Mouse (Mus musculus): Measurements from ENCODE around the gene Lcn2.

Lcn2 gene

DNA sequence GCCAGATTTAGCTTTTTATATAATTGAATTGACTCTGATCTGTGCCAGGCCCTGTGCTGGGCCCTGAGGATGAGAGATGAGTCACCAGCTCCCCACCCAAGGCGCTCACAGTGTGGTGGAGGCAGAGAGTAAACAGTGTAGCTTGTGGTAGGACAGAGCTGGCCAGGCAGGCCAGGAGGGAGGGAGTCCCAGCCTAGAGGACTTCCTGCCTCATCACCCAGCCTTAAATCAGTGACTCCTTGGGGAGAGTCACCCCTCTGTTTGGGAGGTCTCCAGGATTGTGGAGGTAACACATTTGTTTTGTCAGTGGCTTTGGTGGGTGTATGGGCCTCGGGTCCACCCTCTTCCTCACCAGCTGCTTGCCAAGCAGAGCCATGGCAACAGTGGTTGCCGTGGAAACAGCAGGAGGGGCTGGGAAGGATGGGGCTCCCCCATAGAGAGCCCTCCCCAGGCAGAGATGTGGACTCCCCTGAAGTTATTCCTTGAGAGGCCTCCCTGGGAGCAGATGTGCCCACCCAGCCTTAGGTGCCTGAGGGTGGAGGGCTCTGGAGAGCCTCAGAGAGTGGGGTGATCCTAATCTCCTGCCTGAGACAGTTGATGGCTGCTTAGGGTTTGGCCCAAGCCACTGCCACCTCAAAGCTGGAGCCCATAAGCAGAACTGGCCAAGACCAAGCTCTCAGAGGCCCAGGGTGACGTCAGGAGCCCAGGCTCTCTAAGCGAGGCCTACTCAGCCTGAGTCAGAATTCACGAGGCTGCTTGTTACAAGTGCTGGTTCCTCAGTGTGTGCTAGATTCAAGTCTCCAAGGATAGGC is 45.3 kb downstream of the Lcn2 start:
- DNase-seq = no peak

DNA sequence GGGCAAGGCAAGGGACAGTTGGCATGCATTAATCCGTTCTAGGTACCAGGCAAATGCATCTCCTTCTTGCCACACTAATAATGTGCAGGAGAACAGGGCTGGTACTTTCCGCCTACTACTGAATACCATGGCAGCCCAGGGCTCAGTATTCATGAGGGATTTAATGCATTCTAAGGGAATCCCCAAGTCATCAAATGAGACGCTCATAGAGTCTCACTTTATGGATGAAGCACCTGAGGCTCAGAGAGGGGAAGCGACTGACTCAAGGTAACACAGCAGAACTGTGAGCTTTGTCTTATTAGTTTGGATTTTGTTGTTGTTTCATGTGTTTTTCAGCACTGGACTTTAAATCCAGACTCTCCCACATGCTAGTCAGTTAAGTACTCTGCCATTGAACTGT is 46.0 kb downstream of the Lcn2 start:
- DNase-seq = no peak

DNA sequence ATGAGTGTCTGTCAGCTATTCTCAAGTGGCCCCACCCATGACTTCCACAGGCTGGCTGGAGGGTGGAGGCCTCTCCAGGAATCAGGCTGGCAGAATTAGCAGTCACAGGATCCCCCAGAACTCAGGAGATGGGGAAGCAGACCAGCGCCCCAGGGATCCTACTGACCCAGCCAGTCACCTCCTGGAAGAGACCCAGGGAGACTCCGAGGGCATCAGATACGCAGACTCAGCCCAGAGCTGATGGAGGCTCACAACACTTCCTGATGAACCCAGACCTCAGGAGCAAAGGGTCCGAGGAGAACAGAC is 46.5 kb downstream of the Lcn2 start:
- DNase-seq = no peak

DNA sequence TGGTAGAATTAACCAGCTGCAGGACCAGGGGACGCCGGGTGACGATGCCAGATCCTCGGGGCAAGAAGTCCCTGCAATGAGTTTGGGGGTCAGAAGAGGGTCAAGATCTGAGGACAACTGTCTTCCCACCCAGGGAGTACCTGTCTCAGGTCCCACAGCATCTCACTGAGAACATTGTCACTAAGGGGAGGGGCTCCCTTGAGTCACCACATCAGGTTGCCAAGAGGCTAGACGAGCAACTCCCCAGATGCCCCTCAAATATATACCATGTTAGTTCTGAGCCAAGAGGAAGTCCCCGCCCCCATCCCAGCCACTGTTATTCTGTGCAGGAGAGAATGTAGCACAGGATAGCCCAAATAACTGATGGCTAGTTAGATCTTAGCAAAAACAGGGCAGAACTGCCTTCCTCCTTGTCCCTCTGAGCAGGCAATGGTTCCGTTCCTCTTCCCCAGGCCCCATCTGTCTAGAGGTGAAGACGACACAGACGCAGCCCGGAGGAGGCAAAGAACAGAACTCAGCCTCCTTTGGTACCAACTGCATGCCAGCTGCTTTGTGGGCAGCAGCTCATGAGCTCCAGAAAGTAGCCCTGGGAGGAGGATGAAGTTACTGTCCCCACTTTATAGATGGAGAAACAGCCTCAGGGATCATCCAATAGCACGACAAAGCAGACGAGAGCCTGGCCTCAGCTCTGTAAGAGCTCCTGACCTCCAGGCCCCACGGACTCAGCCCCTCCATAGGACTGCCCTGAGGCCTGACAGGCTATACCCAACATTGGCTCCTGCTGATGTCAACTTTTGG is 47.0 kb downstream of the Lcn2 start:
- DNase-seq = no peak

DNA sequence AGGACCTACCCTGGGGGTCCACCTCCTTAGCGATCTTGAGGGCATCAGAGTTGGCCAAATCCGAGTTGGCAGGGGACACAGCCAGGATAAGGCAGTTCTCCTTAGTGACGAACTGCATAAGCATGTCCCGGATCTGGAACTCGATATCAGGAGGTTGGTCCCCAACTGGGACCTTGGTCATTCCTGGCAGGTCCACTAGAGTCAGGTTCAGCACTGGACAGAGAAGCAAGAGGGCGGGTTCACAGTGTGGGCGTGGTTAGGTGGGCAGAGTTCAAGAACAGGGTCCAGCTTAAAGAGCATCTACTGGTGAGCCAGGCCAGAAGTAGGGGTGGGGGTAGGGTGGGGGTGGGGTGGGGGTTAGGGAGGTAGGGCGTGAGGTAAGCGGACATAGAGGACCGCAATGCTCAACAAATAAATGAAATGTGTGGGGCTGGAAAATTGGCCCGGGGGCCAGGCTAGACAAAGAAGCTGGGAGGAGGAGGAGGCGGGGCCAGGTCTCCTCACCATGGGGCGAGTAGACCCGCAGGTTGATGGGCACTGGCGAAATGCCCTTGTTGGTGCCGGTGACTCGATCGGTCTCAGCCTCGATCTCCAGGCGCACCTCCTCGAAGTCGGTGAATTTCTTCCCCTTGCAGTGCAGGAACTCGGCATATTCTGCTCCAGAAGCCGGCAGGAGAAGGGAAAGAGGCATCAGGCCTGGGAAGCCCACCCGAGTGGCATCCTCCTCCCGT is 48.0 kb downstream of the Lcn2 start:
- no peak for DNase-seq

DNA sequence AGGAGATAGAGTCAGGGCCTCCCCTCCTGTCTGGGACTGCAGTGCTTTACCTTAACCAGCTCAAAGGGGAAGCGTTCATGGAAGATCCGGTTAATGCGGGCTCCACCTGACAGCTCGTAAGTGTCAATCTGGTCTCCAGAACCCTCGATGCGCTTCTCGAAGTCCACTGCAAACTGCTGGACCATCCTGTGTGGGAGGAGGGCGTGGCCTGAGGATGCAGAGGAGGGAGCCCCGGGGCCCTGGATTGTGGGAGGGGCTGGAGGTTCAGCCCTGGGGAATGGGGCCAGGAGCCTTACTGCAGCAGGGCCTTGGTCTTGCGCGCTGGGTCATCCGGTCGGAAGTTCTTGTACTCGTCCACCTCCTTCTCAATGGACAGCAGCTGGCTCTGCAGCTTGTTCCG is 52.2 kb downstream of the Lcn2 start:
- DNase-seq = no peak

All from thymus, adult 18-20 months (tissue).